Mouse (Mus musculus): ENCODE measurements around the gene Med25.

Gene Med25

DNA sequence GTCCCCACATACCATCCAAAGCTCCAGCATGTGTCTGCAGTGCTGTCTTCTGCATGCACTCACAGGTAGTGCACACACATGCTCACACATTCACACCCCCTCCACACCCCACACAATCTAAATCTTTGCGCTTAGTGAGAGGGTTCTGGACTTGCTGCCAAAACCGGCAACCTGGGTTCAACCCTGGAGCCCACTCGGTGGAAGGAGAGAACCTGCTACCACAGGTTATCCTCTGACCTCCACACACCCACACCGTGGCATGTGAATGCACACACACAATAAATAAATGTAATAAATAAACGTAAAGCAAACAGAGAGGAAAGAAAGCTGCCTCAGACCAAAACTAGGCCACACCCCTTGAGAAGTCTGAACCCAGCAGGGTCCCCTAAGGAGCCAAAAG is 44.7 kb downstream of the Med25 start:
- DNase-seq (ENCODE audit: low spot score): no peak

DNA sequence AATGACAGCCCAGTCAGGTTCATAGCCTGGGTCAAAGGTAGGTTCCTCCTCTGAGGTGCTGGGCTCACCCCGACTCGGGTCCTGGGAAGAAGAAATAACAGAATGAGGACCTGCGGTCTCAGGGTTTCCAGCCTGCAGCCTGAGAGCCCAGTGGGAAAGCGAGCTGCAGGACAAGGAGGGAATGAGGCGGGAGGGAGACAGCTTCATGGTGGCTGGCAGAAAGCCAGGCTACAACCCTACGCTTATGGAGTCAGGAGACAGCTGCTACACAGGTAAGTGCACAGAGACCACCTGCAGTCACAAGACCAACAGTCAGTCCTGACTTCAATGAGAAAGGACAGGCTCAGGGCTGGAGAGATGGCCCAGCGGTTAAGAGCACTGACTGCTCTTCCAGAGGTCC is 45.7 kb downstream of the Med25 start:
- no peak for DNase-seq (ENCODE audit: low spot score)

DNA sequence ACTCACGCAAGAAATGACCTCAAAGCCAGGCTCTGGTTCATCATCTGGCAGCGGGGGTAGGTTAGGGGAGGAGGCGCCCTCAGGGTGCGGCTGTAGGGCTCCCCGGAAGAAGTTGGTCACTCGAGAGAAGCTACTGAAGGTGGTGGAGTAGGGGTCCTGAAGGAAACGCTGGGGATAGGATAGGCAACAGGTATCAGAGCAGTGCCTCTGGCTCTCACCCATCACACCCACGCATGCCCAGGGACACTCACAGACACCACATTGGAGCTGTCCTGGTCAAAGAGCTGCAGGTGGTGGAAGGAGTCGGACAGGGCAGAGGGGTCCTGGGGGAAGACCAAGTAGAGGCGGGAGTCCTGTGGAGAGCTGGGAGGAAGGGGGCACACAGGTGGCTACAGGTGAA is 47.5 kb downstream of the Med25 start:
- no peak for DNase-seq (ENCODE audit: low spot score)

DNA sequence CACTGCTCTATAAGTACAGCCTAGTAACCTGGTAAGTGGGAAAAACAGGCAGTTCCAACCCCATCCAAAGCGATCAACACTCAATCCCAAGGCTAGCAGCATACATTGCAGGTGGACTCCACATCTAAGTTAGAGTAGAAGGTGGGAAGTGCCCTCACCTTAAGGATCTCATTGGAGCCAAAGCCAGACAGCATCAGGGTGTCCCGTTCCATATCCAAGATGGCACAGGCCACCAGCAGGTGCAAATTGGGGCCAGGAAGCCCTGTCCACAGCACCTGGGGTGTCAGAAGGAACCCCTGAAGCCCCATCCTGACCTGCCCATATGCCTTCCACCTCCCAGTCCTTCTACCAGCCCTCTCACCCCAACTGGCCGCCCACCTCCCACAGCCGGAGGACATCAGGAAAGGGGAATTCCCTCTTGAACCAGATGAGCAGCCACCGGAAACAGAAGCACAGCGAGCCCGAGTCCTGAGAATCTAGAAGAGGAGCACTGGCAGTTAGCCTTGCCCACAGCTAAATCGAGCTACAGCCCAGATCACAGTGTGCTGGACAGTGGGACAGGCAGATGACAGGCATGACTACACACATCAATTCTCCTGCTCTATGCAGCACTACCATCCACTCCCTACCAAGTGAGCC is 50.6 kb downstream of the Med25 start:
- no peak for DNase-seq (ENCODE audit: low spot score)

DNA sequence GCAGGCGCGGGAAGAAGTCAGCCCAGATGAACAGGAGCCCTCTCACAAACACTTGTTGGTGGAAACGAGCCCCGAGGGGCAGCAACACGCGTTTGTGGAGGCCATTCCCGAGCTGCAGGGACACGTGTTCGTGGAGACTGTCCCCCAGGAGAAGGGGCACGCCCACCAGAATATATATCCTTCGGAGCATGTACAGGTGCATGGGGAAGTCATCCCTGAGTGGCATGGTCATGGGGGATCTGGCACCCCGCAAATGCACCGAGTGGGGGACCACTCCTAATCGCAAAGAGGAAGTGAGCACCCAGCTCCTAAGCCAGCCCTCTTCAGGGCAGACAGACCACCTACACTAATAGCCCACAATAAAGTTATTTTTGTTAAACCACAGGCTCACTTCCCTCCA is 52.1 kb downstream of the Med25 start:
- no peak for DNase-seq (ENCODE audit: low spot score)

DNA sequence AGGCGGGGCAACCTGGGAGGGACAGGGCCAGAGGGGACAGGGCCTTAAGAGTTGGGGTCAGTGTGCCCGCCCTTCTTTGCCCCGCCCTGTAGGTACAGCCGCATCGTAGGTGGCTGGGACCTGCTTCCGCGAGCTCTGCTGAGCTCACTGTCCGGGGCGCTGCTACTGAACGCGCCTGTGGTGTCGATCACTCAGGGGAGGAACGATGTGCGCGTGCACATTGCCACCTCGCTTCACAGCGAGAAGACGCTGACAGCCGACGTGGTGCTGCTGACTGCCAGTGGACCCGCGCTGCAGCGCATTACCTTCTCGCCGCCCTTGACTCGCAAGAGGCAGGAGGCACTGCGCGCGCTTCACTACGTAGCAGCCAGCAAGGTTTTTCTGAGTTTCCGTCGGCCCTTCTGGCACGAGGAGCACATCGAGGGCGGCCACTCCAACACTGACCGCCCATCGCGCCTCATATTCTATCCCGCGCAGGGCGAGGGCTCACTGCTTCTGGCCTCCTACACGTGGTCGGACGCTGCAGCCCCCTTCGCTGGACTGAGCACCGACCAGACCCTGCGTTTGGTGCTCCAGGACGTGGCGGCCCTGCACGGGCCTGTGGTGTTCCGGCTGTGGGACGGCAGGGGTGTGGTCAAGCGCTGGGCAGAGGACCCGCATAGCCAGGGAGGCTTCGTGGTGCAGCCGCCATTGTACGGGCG is 52.9 kb downstream of the Med25 start:
- peak; percentile 65 for DNase-seq (ENCODE audit: low spot score)

DNA sequence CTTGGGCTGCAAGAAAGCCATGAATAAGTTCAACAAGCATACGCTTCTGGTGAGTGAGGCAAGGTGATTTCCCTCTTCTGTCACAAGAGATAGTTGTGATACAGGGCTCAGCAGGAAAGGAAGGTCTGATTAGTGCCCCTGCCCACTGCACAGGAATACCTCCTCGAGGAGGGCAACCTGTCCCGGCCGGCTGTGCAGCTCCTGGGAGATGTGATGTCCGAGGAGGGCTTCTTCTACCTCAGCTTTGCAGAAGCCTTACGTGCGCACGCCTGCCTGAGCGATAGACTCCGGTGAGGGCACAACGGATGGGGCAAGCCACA is 53.4 kb downstream of the Med25 start:
- no peak for DNase-seq (ENCODE audit: low spot score)

DNA sequence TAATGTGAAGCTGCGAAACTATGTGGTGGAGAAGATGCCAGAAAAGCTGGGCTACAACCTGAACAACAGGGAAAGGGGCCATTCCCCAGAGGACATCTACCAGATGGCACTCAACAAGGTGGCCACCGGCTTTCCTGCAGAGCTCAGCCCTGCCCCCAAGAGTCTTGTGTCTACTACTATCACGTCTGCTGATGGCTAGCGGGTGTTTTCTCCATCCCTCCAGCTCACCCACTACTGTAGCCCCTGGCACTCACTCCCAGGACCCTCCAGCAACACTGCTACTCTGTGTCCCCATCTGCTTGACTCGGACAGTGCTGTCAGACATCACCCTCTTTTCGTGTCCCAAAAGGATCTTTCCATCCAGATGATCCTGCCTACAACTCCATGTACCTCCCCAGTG is 54.4 kb downstream of the Med25 start:
- no peak for DNase-seq (ENCODE audit: low spot score)

- no peak for DNase-seq (ENCODE audit: low spot score)
Measured at GRCm38 (mm10) chr7:44836423-44837053, 56.0 kb downstream of the Med25 start.

DNA sequence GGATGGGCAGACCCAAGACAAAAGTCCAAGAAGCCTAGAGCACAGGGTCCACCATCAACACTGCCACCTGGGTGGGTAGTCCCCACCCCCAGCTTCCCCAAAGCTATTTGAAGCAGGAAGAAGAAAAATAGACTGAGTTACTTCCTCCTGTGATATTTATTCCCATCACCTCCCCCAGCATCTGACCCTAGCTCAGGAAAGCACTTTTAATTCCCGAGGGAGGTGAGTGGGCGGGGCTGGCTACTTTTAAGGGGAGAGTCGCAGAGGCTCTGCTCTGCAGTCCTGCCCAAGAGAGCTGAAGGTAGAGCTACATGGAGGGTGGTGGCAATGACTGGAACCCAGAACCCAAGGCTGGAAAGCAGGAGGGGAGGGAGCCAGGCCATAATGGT is 56.5 kb downstream of the Med25 start:
- no peak for DNase-seq (ENCODE audit: low spot score)

GRCm38 (mm10) chr7:44835373-44836015 is 57.0 kb downstream of the Med25 start:
- DNase-seq (ENCODE audit: low spot score): no peak

DNA sequence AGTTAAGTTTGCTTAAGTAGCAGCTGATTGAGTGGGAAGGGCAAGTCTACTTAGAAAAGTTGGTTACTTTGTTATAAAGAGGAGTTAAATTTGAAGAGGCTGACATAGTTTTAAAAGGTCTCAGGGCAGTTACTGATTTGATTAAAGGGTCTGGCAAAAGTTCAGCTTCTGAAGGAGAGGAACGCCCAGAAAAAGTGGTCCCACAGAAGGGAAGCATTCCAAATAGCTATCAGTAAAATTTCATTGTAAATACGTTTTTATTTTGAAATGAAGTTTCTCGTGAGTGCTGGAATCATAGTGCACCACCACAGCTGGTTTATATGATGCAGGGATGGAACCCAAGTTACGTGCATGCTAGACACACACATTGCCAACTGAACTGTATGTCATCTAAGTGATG is 59.7 kb downstream of the Med25 start:
- DNase-seq (ENCODE audit: low spot score): no peak

- no peak for DNase-seq (ENCODE audit: low spot score)
Measured at GRCm38 (mm10) chr7:44828706-44829105, 63.8 kb downstream of the Med25 start.

- no peak for DNase-seq (ENCODE audit: low spot score)
Measured at GRCm38 (mm10) chr7:44826771-44827170, 65.7 kb downstream of the Med25 start.

All from testis, postnatal 10 days (tissue).